Mouse (Mus musculus) ES-Bruce4 (cell line): Measurements from ENCODE around the gene Gm21969.

ENCODE experiments used
- EP300 ChIP-seq: IDR thresholded peaks from 2 replicates; pipeline ENCODE4 v1.6.1; 2011; ENCODE audit warnings: low read depth, low read length; ENCODE audit not compliant: insufficient read depth
- POLR2A ChIP-seq: IDR thresholded peaks from one replicate; pipeline ENCODE4 v1.8.1; 2011; ENCODE audit warnings: low read length; ENCODE audit not compliant: insufficient read depth

GRCm38 (mm10) chr4:139576251-139576880 lies 26.6 kb upstream of the Gm21969 start:
- TF ChIP-seq EP300 (no peak), POLR2A (no peak)
